Mouse (Mus musculus): Measurements from ENCODE around the gene Tcl1b4. TPM values are rescaled to one million over a fixed set of nuclear protein-coding genes. Genes with fewer than 3 reads are reported as not detected.
"Not testable (repeated sequence)": the region's sequence is repeated elsewhere in the genome, so short reads cannot be mapped to it uniquely, and the experiment has no call there.

Tcl1b4 gene
- polyA plus RNA-seq, 1 experiment from 2014 or later = not detected

GRCm38 (mm10) chr12:105181040-105181644, 20.6 kb upstream of the Tcl1b4 start:
- H3K9me3 ChIP-seq (ENCODE audit: control insufficient read depth, low read length); H3K9ac ChIP-seq (ENCODE audit: low read length); H3K27ac ChIP-seq (replicated peaks in 1 of 2; ENCODE audit: control insufficient read depth in 1 of 2, insufficient read depth in 1 of 2, low read depth in 2 of 2, low read length in 2 of 2); H3K4me3 ChIP-seq (ENCODE audit: control insufficient read depth in 1 of 2, insufficient read depth in 1 of 2, low read depth in 1 of 2, low read length in 2 of 2); H3K36me3 ChIP-seq (ENCODE audit: control insufficient read depth, insufficient read depth, low read length); H3K4me2 ChIP-seq (ENCODE audit: low read length); ATAC-seq (ENCODE audit: insufficient number of reproducible peaks, insufficient read depth, low FRiP score, low read depth); H3K4me1 ChIP-seq (ENCODE audit: control insufficient read depth in 2 of 2, insufficient read depth in 2 of 2, low read length in 2 of 2); H3K27me3 ChIP-seq (ENCODE audit: control insufficient read depth, insufficient read depth, low read length): not testable (repeated sequence)
- WGBS = 73% methylated on average over 4 of the region's 4 CpGs

- not testable (repeated sequence) for H3K9ac ChIP-seq (ENCODE audit: low read length); H3K4me1 ChIP-seq (ENCODE audit: control insufficient read depth in 2 of 2, insufficient read depth in 2 of 2, low read length in 2 of 2); H3K4me3 ChIP-seq (ENCODE audit: control insufficient read depth in 1 of 2, insufficient read depth in 1 of 2, low read depth in 1 of 2, low read length in 2 of 2); ATAC-seq (ENCODE audit: insufficient number of reproducible peaks, insufficient read depth, low FRiP score, low read depth); H3K27me3 ChIP-seq (ENCODE audit: control insufficient read depth, insufficient read depth, low read length); H3K4me2 ChIP-seq (ENCODE audit: low read length); H3K27ac ChIP-seq (replicated peaks in 1 of 2; ENCODE audit: control insufficient read depth in 1 of 2, insufficient read depth in 1 of 2, low read depth in 2 of 2, low read length in 2 of 2); H3K36me3 ChIP-seq (ENCODE audit: control insufficient read depth, insufficient read depth, low read length); H3K9me3 ChIP-seq (ENCODE audit: control insufficient read depth, low read length)
- 42% methylated on average over 2 of the region's 2 CpGs for WGBS
Observed at GRCm38 (mm10) chr12:105188980-105189379, 12.8 kb upstream of the Tcl1b4 start.

- H3K4me2 ChIP-seq (ENCODE audit: low read length); H3K36me3 ChIP-seq (ENCODE audit: control insufficient read depth, insufficient read depth, low read length); H3K4me3 ChIP-seq (ENCODE audit: control insufficient read depth in 1 of 2, insufficient read depth in 1 of 2, low read depth in 1 of 2, low read length in 2 of 2); ATAC-seq (ENCODE audit: insufficient number of reproducible peaks, insufficient read depth, low FRiP score, low read depth); H3K9me3 ChIP-seq (ENCODE audit: control insufficient read depth, low read length); H3K9ac ChIP-seq (ENCODE audit: low read length); H3K4me1 ChIP-seq (ENCODE audit: control insufficient read depth in 2 of 2, insufficient read depth in 2 of 2, low read length in 2 of 2); H3K27ac ChIP-seq (replicated peaks in 1 of 2; ENCODE audit: control insufficient read depth in 1 of 2, insufficient read depth in 1 of 2, low read depth in 2 of 2, low read length in 2 of 2); H3K27me3 ChIP-seq (ENCODE audit: control insufficient read depth, insufficient read depth, low read length): not testable (repeated sequence)
- 87% methylated on average over 6 of the region's 6 CpGs for WGBS
Observed at GRCm38 (mm10) chr12:105190743-105191142, 11.0 kb upstream of the Tcl1b4 start, which contains the start of gene Tcl1b3. Gene Tcl1b3 (plus strand): TSS chr12:105191043.

GRCm38 (mm10) chr12:105199684-105200497, 1.9 kb upstream of the Tcl1b4 start:
- not testable (repeated sequence) for H3K4me3 ChIP-seq (ENCODE audit: control insufficient read depth in 1 of 2, insufficient read depth in 1 of 2, low read depth in 1 of 2, low read length in 2 of 2); H3K9me3 ChIP-seq (ENCODE audit: control insufficient read depth, low read length); ATAC-seq (ENCODE audit: insufficient number of reproducible peaks, insufficient read depth, low FRiP score, low read depth); H3K4me1 ChIP-seq (ENCODE audit: control insufficient read depth in 2 of 2, insufficient read depth in 2 of 2, low read length in 2 of 2); H3K36me3 ChIP-seq (ENCODE audit: control insufficient read depth, insufficient read depth, low read length); H3K4me2 ChIP-seq (ENCODE audit: low read length); H3K27me3 ChIP-seq (ENCODE audit: control insufficient read depth, insufficient read depth, low read length); H3K27ac ChIP-seq (replicated peaks in 1 of 2; ENCODE audit: control insufficient read depth in 1 of 2, insufficient read depth in 1 of 2, low read depth in 2 of 2, low read length in 2 of 2); H3K9ac ChIP-seq (ENCODE audit: low read length)
- WGBS = 61% methylated on average over 7 of the region's 7 CpGs

- 11% methylated on average over 1 of the region's 1 CpGs for WGBS
- ATAC-seq (ENCODE audit: insufficient number of reproducible peaks, insufficient read depth, low FRiP score, low read depth) = no peak
- H3K4me2 ChIP-seq (ENCODE audit: low read length) = no peak overlapping the region
Observed at GRCm38 (mm10) chr12:105207071-105207470, 5.3 kb downstream of the Tcl1b4 start.

GRCm38 (mm10) chr12:105208441-105208840, 6.7 kb downstream of the Tcl1b4 start:
- Histone ChIP-seq H3K4me3 (ENCODE audit: control insufficient read depth in 1 of 2, insufficient read depth in 1 of 2, low read depth in 1 of 2, low read length in 2 of 2) (no peak overlapping the region), H3K27ac (replicated peaks in 1 of 2; ENCODE audit: control insufficient read depth in 1 of 2, insufficient read depth in 1 of 2, low read depth in 2 of 2, low read length in 2 of 2) (no peak overlapping the region), H3K36me3 (ENCODE audit: control insufficient read depth, insufficient read depth, low read length) (no peaks in the 10 kb centered on the region), H3K4me1 (ENCODE audit: control insufficient read depth in 2 of 2, insufficient read depth in 2 of 2, low read length in 2 of 2) (no peaks in the 10 kb centered on the region), H3K9ac (ENCODE audit: low read length) (no peak overlapping the region), H3K9me3 (ENCODE audit: control insufficient read depth, low read length) (no peaks in the 10 kb centered on the region), H3K27me3 (ENCODE audit: control insufficient read depth, insufficient read depth, low read length) (no peaks in the 10 kb centered on the region), H3K4me2 (ENCODE audit: low read length) (no peak overlapping the region)
- 81% methylated on average over 1 of the region's 1 CpGs for WGBS
- ATAC-seq (ENCODE audit: insufficient number of reproducible peaks, insufficient read depth, low FRiP score, low read depth) = no peak

More at GRCm38 (mm10) chr12:105207071-105207470, 5.3 kb downstream of the Tcl1b4 start:
- H3K27ac ChIP-seq (replicated peaks in 1 of 2; ENCODE audit: control insufficient read depth in 1 of 2, insufficient read depth in 1 of 2, low read depth in 2 of 2, low read length in 2 of 2) = no peak overlapping the region
- no peaks in the 10 kb centered on the region for H3K9me3 ChIP-seq (ENCODE audit: control insufficient read depth, low read length)
- no peaks in the 10 kb centered on the region for H3K27me3 ChIP-seq (ENCODE audit: control insufficient read depth, insufficient read depth, low read length)
- H3K9ac ChIP-seq (ENCODE audit: low read length) = no peak overlapping the region
- H3K36me3 ChIP-seq (ENCODE audit: control insufficient read depth, insufficient read depth, low read length) = no peaks in the 10 kb centered on the region
- no peak overlapping the region for H3K4me3 ChIP-seq (ENCODE audit: control insufficient read depth in 1 of 2, insufficient read depth in 1 of 2, low read depth in 1 of 2, low read length in 2 of 2)
- H3K4me1 ChIP-seq (ENCODE audit: control insufficient read depth in 2 of 2, insufficient read depth in 2 of 2, low read length in 2 of 2) = no peaks in the 10 kb centered on the region

- 87% methylated on average over 7 of the region's 7 CpGs for WGBS
Observed at GRCm38 (mm10) chr12:105209231-105209630, 7.5 kb downstream of the Tcl1b4 start.

More at GRCm38 (mm10) chr12:105209231-105209630, 7.5 kb downstream of the Tcl1b4 start:
- H3K4me3 ChIP-seq (ENCODE audit: control insufficient read depth in 1 of 2, insufficient read depth in 1 of 2, low read depth in 1 of 2, low read length in 2 of 2) = no peak overlapping the region
- H3K9me3 ChIP-seq (ENCODE audit: control insufficient read depth, low read length) = no peaks in the 10 kb centered on the region
- H3K36me3 ChIP-seq (ENCODE audit: control insufficient read depth, insufficient read depth, low read length) = no peaks in the 10 kb centered on the region
- H3K27ac ChIP-seq (replicated peaks in 1 of 2; ENCODE audit: control insufficient read depth in 1 of 2, insufficient read depth in 1 of 2, low read depth in 2 of 2, low read length in 2 of 2) = no peak overlapping the region
- no peak overlapping the region for H3K9ac ChIP-seq (ENCODE audit: low read length)
- no peak for ATAC-seq (ENCODE audit: insufficient number of reproducible peaks, insufficient read depth, low FRiP score, low read depth)
- H3K4me2 ChIP-seq (ENCODE audit: low read length) = no peak overlapping the region
- no peaks in the 10 kb centered on the region for H3K27me3 ChIP-seq (ENCODE audit: control insufficient read depth, insufficient read depth, low read length)
- H3K4me1 ChIP-seq (ENCODE audit: control insufficient read depth in 2 of 2, insufficient read depth in 2 of 2, low read length in 2 of 2) = no peaks in the 10 kb centered on the region
